Mouse (Mus musculus) ES-E14 (cell line): ENCODE data around the gene Tiparp.

Source experiments
- CHD2 ChIP-seq: IDR thresholded peaks from 2 replicates; pipeline ENCODE4 v1.6.1; 2014; ENCODE audit warnings: mild to moderate bottlenecking, low read depth, low read length, inconsistent platforms
- HCFC1 ChIP-seq: IDR thresholded peaks from 2 replicates; pipeline ENCODE4 v1.6.1; 2012; ENCODE audit warnings: low read length, inconsistent platforms, borderline replicate concordance; ENCODE audit not compliant: insufficient read depth
- ZNF384 ChIP-seq: IDR thresholded peaks from 2 replicates; pipeline ENCODE4 v1.6.1; 2012; ENCODE audit warnings: low read depth, low read length, inconsistent platforms

DNA sequence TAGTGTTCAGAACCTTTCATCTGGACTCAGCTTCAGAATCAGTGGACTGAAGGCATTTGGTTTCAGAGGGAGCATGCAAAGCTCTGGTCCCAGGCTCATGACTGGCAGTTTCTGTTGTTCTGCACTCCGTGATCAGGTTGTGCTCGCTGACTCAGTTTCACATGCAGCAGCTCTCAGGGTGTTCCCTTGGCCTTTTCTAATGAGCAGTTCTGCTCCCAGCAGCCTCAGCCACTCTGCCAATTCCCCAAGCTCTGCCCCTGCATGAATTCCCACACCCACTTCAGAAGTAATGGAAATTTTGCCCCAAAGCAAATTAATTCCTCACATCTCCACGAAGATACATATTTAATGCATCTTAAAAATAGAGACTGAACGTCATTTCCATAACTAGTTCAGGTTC, 30.5 kb downstream of the Tiparp start:
- TF ChIP-seq ZNF384, result no peak
- no peak for TF ChIP-seq HCFC1
- no peak for TF ChIP-seq CHD2
